In genomic region chr19:53855781-53856180, GRCm38 (mm10) we compare ENCODE assay signal across 16 mouse cellular contexts.
"Had no signal": no experiment of that assay in that cellular context is flagged by ENCODE, and none has a peak within 500 bp of the region (broad histone marks: within the 10 kb centered on the region; RNA-seq: fewer than 3 reads in every experiment).

No protein-coding gene starts in this region.

- H3K27ac ChIP-seq: kidney, postnatal 0 days; liver, embryonic 13.5 days; midbrain, embryonic 12.5 days; midbrain, embryonic 15.5 days; neural tube, embryonic 12.5 days; neural tube, embryonic 15.5 days had no signal

- H3K36me3 ChIP-seq: liver, embryonic 13.5 days; midbrain, embryonic 12.5 days; midbrain, embryonic 15.5 days; neural tube, embryonic 12.5 days; neural tube, embryonic 15.5 days had no signal

- H3K9ac ChIP-seq: liver, embryonic 13.5 days; midbrain, embryonic 12.5 days; midbrain, embryonic 15.5 days; neural tube, embryonic 12.5 days; neural tube, embryonic 15.5 days had no signal

- H3K4me2 ChIP-seq: liver, embryonic 13.5 days; midbrain, embryonic 12.5 days; midbrain, embryonic 15.5 days; neural tube, embryonic 12.5 days; neural tube, embryonic 15.5 days had no signal

- H3K9me3 ChIP-seq: liver, embryonic 13.5 days; midbrain, embryonic 12.5 days; midbrain, embryonic 15.5 days; neural tube, embryonic 12.5 days; neural tube, embryonic 15.5 days had no signal

- DNase-seq: kidney, adult 2 months; kidney, postnatal 25 days; left cerebral cortex, postnatal 4 days; liver, embryonic 13.5 days; lung, adult 2 months; lung, postnatal 14 days; lung, postnatal 4 days; right cerebral cortex, adult 18-20 months; right cerebral cortex, postnatal 14 days; right cerebral cortex, postnatal 4 days; thymus, postnatal 25 days had no signal

- H3K4me3 ChIP-seq: liver, embryonic 13.5 days; midbrain, embryonic 12.5 days; midbrain, embryonic 15.5 days; neural tube, embryonic 12.5 days; neural tube, embryonic 15.5 days had no signal

- H3K27me3 ChIP-seq: midbrain, embryonic 15.5 days had no signal

- ATAC-seq: midbrain, embryonic 15.5 days had no signal
